Mouse (Mus musculus) ES-Bruce4 (cell line): ENCODE results near the gene Ptgs1. TPM values are rescaled to one million over a fixed set of nuclear protein-coding genes. Genes with fewer than 3 reads are reported as not detected.

Source experiments
- H3K27ac ChIP-seq: 2 replicates; pipeline ENCODE4 v1.5.1; 2012; ENCODE audit warnings: low read length, inconsistent platforms; ENCODE audit not compliant: insufficient read depth
- H3K27me3 ChIP-seq: 2 replicates; pipeline ENCODE4 v1.6.1; 2012; ENCODE audit warnings: mild to moderate bottlenecking, low read length, inconsistent platforms; ENCODE audit not compliant: control insufficient read depth, poor library complexity, insufficient read depth, severe bottlenecking
- H3K36me3 ChIP-seq: 2 replicates; pipeline ENCODE4 v1.6.1; 2012; ENCODE audit warnings: inconsistent platforms, mild to moderate bottlenecking, low read length, moderate library complexity; ENCODE audit not compliant: control insufficient read depth, poor library complexity, insufficient read depth, severe bottlenecking
- H3K4me1 ChIP-seq: one replicate; pipeline ENCODE4 v1.8.1; 2011; ENCODE audit warnings: low read length; ENCODE audit not compliant: control insufficient read depth, insufficient read depth
- H3K4me3 ChIP-seq: 2 replicates; pipeline ENCODE4 v1.5.1; 2011; ENCODE audit warnings: low read depth, mild to moderate bottlenecking, low read length
- H3K9ac ChIP-seq: 2 replicates; pipeline ENCODE4 v1.6.1; 2012; ENCODE audit warnings: low read depth, mild to moderate bottlenecking, inconsistent platforms; ENCODE audit not compliant: poor library complexity, severe bottlenecking
- H3K9me3 ChIP-seq: replicated peaks from 2 replicates; pipeline ENCODE4 v1.6.1; 2012; ENCODE audit warnings: mild to moderate bottlenecking, low read length, inconsistent platforms; ENCODE audit not compliant: control insufficient read depth, poor library complexity, insufficient read depth, severe bottlenecking
- CTCF ChIP-seq: IDR thresholded peaks from one replicate; pipeline ENCODE4 v1.8.1; 2011; ENCODE audit warnings: low read depth, low read length
- EP300 ChIP-seq: IDR thresholded peaks from 2 replicates; pipeline ENCODE4 v1.6.1; 2011; ENCODE audit warnings: low read depth, low read length; ENCODE audit not compliant: insufficient read depth
- POLR2A ChIP-seq: IDR thresholded peaks from one replicate; pipeline ENCODE4 v1.8.1; 2011; ENCODE audit warnings: low read length; ENCODE audit not compliant: insufficient read depth
- polyA plus RNA-seq: library from polyadenylated mRNA; stranded (reverse); fragments of >200 nt; gene quantifications from 2 replicates; pipeline ENCODE4 v1.2.4, GENCODE M21; 2011; ENCODE audit warnings: low read depth; ENCODE audit not compliant: missing spikeins, insufficient read depth, insufficient read length

The Ptgs1 gene
- polyA plus RNA-seq, 1 experiment = 2.2 TPM

- Histone ChIP-seq H3K4me1 (peaks cover 3% of the 10 kb centered on the region), H3K36me3 (no peaks in the 10 kb centered on the region), H3K9ac (no peak overlapping the region), H3K27me3 (no peaks in the 10 kb centered on the region), H3K27ac (no peak overlapping the region), H3K4me3 (no peak overlapping the region), H3K9me3 (no peaks in the 10 kb centered on the region)
- no peak for TF ChIP-seq EP300
- TF ChIP-seq POLR2A = no peak
- no peak for TF ChIP-seq CTCF
These were observed 6.1 kb upstream of the Ptgs1 start for GRCm38 (mm10) chr2:36224153-36224552.

GRCm38 (mm10) chr2:36224599-36224998, 5.6 kb upstream of the Ptgs1 start:
- Histone ChIP-seq H3K9ac (no peak overlapping the region), H3K4me1 (peaks cover 3% of the 10 kb centered on the region), H3K27me3 (no peaks in the 10 kb centered on the region), H3K4me3 (no peak overlapping the region), H3K36me3 (no peaks in the 10 kb centered on the region), H3K27ac (no peak overlapping the region), H3K9me3 (no peaks in the 10 kb centered on the region)
- no peak for TF ChIP-seq POLR2A
- TF ChIP-seq EP300 = no peak
- TF ChIP-seq CTCF = no peak

GRCm38 (mm10) chr2:36230967-36231366, 741 bp downstream of the Ptgs1 start:
- Histone ChIP-seq H3K27me3 (no peaks in the 10 kb centered on the region), H3K36me3 (no peaks in the 10 kb centered on the region), H3K27ac (no peak overlapping the region), H3K4me1 (no peaks in the 10 kb centered on the region), H3K4me3 (peak overlapping the region; percentile 40), H3K9me3 (no peaks in the 10 kb centered on the region), H3K9ac (no peak overlapping the region; the same call in 1 of the 2 replicates)
- no peak for TF ChIP-seq CTCF
- no peak for TF ChIP-seq POLR2A
- TF ChIP-seq EP300 = no peak

DNA sequence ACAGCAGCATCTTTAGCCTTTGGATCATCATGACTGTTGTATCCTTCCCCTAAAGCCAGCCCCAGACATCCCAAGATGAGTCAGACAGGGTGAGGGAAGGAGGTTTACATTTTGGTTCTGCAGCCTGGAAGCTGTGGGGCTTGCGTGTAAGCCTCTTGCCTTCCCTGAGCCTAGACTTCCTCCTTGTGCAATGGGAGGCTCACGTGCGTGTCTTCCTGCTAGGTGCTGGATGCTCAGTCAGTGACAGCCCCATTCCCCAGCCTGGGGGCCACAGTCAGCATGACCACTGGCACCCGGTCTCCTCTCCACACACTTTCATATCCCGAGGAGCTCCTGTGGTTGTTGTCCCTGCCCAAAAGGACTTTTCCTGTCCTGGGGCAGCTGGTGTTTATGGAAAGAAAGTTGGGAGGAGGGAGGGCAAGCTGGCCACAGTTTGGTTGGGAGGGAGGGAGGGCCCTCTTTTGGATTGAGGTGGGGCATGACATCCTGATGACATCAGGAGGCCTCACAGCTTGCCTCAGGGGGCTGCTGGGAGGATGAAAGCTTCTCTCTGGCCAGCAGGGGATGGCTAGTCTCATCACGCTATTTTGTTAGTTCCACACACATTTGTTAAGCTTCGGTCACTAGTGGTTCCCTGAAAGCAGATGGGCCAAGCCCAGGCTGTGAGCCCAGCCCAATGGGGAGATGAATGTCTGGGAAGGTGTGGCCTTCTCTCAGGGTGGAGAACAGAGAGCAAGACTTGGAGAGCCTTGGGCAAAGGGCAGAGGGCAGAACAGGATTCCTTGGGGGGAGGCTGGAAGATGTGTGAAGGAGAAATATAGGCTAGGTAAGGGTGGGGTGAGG, 4.5 kb downstream of the Ptgs1 start:
- TF ChIP-seq POLR2A (no peak), EP300 (no peak), CTCF (no peak)
- no peaks in the 10 kb centered on the region for H3K27me3 ChIP-seq
- H3K36me3 ChIP-seq = no peaks in the 10 kb centered on the region
- H3K4me1 ChIP-seq = no peaks in the 10 kb centered on the region
- no peak overlapping the region for H3K9ac ChIP-seq
- no peak overlapping the region for H3K27ac ChIP-seq
- no peak overlapping the region for H3K4me3 ChIP-seq
- H3K9me3 ChIP-seq = 0 out of 2 replicates have a peak, but pooled peaks cover 3% of the 10 kb centered on the region

DNA sequence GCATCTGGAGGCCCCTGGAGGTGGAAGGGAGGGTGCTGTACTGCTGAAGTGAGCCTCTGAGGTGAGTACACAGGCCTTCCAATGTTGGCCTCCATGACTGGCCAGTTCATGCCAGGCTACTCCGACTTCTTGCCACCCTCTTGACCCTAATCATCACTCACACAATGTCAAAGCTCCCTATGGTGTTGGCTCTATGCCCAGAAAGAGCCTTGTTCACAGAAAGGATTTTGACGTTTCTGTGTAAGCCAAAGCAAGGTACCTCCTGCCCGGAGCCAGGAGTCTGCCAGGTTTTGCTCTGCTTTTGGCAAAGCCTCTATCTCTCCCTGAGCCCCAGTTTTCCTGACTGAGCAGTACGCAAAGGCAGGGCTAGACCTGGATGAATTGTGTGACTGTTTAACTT, 5.7 kb downstream of the Ptgs1 start:
- TF ChIP-seq POLR2A (no peak), EP300 (no peak), CTCF (no peak)
- no peak overlapping the region for H3K4me3 ChIP-seq
- H3K9me3 ChIP-seq = 0 out of 2 replicates have a peak, but pooled peaks cover 3% of the 10 kb centered on the region
- H3K27me3 ChIP-seq = no peaks in the 10 kb centered on the region
- H3K9ac ChIP-seq = no peak overlapping the region
- no peak overlapping the region for H3K27ac ChIP-seq
- no peaks in the 10 kb centered on the region for H3K36me3 ChIP-seq
- H3K4me1 ChIP-seq = no peaks in the 10 kb centered on the region

DNA sequence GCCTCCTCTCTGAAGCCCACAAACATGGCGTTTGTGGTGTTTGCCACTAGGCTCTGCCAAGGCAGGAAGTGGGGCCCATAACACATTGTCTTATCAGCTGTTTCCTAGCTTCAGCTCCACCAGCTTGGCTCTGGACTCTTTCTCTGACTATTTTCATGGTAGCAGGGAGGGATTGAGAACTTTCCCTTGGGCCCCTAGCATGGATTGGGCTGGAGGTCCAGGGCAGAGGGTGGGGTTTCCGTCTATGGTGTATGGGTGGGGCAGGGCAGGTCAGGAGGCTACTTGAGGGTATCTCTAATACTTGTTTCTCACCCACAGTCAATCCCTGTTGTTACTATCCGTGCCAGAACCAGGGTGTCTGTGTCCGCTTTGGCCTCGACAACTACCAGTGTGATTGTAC, 6.7 kb downstream of the Ptgs1 start:
- H3K4me1 ChIP-seq = no peaks in the 10 kb centered on the region
- H3K4me3 ChIP-seq = no peak overlapping the region
- no peak overlapping the region for H3K27ac ChIP-seq
- H3K9me3 ChIP-seq = 0 out of 2 replicates have a peak, but pooled peaks cover 3% of the 10 kb centered on the region
- H3K27me3 ChIP-seq = no peaks in the 10 kb centered on the region
- TF ChIP-seq CTCF (no peak), POLR2A (no peak), EP300 (no peak)
- no peak overlapping the region for H3K9ac ChIP-seq
- H3K36me3 ChIP-seq = no peaks in the 10 kb centered on the region
